Comparison of ENCODE assay signal across 24 mouse cellular contexts in the genomic region with DNA sequence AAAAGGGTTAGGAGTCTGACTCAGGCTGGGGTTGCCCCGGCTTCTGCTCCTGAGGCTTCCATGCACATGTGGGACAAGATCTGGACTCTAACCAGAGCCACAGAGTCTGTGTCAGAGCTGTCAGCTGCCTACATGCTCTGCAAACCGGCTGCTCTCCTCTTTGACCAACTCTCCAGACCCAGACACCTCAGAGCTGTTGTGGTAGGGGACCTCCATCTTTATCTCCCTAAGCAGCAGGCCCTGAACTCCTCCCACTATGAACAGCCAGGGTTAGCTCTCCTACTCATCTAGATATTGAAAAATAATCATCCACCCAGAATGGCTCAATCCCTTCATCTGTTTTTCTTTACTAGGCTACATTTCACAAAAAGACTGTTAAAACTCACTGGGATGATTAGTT. TPM values are rescaled to one million over a fixed set of nuclear protein-coding genes. Genes with fewer than 3 reads are reported as not detected.
DNase-seq lines count a peak whose midpoint lies in the region; ATAC-seq and TF ChIP-seq lines count a peak whose summit lies in the region.
"Had no signal": no experiment of that assay in that cellular context is flagged by ENCODE, and none has a peak within 500 bp of the region (broad histone marks: within the 10 kb centered on the region; RNA-seq: fewer than 3 reads in every experiment).

No protein-coding gene starts in this region.

- no peaks in the 10 kb centered on the region for H3K4me1 ChIP-seq in liver, embryonic 11.5 days (replicated peaks; ENCODE audit: control insufficient read depth, insufficient read depth, low read length)
- H3K4me1 ChIP-seq in MEL (ENCODE audit: control insufficient read depth in 1 of 2, insufficient read depth in 2 of 2, low read length in 2 of 2): peaks cover 0 to 3% of the 10 kb centered on the region in 2 experiments; a peak in 2 of 4 replicates
- H3K4me1 ChIP-seq: embryonic facial prominence, embryonic 13.5 days; embryonic facial prominence, embryonic 15.5 days; forebrain, embryonic 10.5 days had no signal

- peak; percentile 29; the same call in 1 of the 2 replicates for ATAC-seq in liver, embryonic 11.5 days (replicated peaks; ENCODE audit: low FRiP score)
- peak; percentile 72 for ATAC-seq in megakaryocyte-erythroid progenitor cell, adult 5-6 weeks (replicated peaks; ENCODE audit: low FRiP score, low TSS enrichment, poor library complexity, severe bottlenecking)
- ATAC-seq: activated CD4-positive, CD25-positive, alpha-beta regulatory T cell, adult 4 months; forebrain, embryonic 14.5 days; forebrain, embryonic 16.5 days; Patski had no signal

- H3K27me3 ChIP-seq in liver, embryonic 11.5 days (replicated peaks; ENCODE audit: control insufficient read depth, insufficient read depth, low read length): no peaks in the 10 kb centered on the region
- H3K27me3 ChIP-seq in MEL (ENCODE audit: control insufficient read depth in 1 of 2, insufficient read depth in 2 of 2, low read length in 2 of 2): no peaks in the 10 kb centered on the region
- H3K27me3 ChIP-seq: embryonic facial prominence, embryonic 13.5 days; embryonic facial prominence, embryonic 15.5 days; forebrain, embryonic 12.5 days; Patski had no signal

- TF ChIP-seq EP300 in MEL (IDR thresholded peaks at IDR 0.05; ENCODE audit: low read depth in 1 of 2, low read length in 2 of 2): no peak

- DNase-seq in liver, embryonic 11.5 days (ENCODE audit: low spot score): no peak
- DNase-seq in liver (no peak), MEL (ENCODE audit: low read depth, low spot score) (peak; percentile 30)
- no peak for DNase-seq in embryo, embryonic 10 days (ENCODE audit: low spot score)
- DNase-seq: adrenal gland, adult 8-10 months; adrenal gland, postnatal 14 days; adrenal gland, postnatal 36 days; cerebellum, adult 11-12 months; cerebellum, adult 2 months; cerebellum, adult 9-10 months; cerebellum, postnatal 10 days; cerebellum, postnatal 25 days; embryo, embryonic 11 days had no signal

- no peak overlapping the region for H3K9ac ChIP-seq in liver, embryonic 11.5 days (ENCODE audit: low read depth, low read length)
- no peak overlapping the region for H3K9ac ChIP-seq in MEL (ENCODE audit: control insufficient read depth, low read depth, low read length, poor library complexity, severe bottlenecking)
- H3K9ac ChIP-seq: embryonic facial prominence, embryonic 13.5 days; embryonic facial prominence, embryonic 15.5 days; forebrain, embryonic 12.5 days had no signal

- TF ChIP-seq CTCF in MEL (IDR thresholded peaks at IDR 0.05 in 2 of 3, conservative IDR thresholded peaks at IDR 0.05 in 1 of 3; ENCODE audit: control insufficient read depth in 1 of 3, insufficient read depth in 1 of 3, low read depth in 2 of 3, low read length in 3 of 3, poor library complexity in 1 of 3, severe bottlenecking in 1 of 3): no peak

- no peak overlapping the region for H3K4me2 ChIP-seq in liver, embryonic 11.5 days
- H3K4me2 ChIP-seq: embryonic facial prominence, embryonic 13.5 days; embryonic facial prominence, embryonic 15.5 days; forebrain, embryonic 12.5 days had no signal

- H3K36me3 ChIP-seq in liver, embryonic 11.5 days (ENCODE audit: control insufficient read depth, insufficient read depth, low read length): no peaks in the 10 kb centered on the region
- H3K36me3 ChIP-seq in MEL (ENCODE audit: control insufficient read depth in 1 of 2, insufficient read depth in 2 of 2, low read length in 2 of 2): no peaks in the 10 kb centered on the region
- H3K36me3 ChIP-seq: embryonic facial prominence, embryonic 13.5 days; embryonic facial prominence, embryonic 15.5 days; forebrain, embryonic 10.5 days; forebrain, embryonic 12.5 days had no signal

- TF ChIP-seq POLR2A in MEL (IDR thresholded peaks at IDR 0.05; ENCODE audit: control insufficient read depth in 1 of 2, insufficient read depth in 1 of 2, low read depth in 1 of 2, low read length in 2 of 2, poor library complexity in 1 of 2): no peak

- no peaks in the 10 kb centered on the region for H3K79me2 ChIP-seq in MEL (ENCODE audit: control insufficient read depth, insufficient read depth, low read length, poor library complexity)

- 54% methylated on average over 2 of the region's 2 CpGs for WGBS in liver, embryonic 11.5 days

- H3K4me3 ChIP-seq in liver, embryonic 11.5 days (ENCODE audit: low read depth, low read length): no peak overlapping the region
- no peak overlapping the region for H3K4me3 ChIP-seq in MEL (ENCODE audit: control insufficient read depth in 1 of 2, insufficient read depth in 1 of 2, low read depth in 2 of 2, low read length in 2 of 2)
- H3K4me3 ChIP-seq: embryonic facial prominence, embryonic 13.5 days; embryonic facial prominence, embryonic 15.5 days; erythroblast, embryonic 14.5 days; forebrain, embryonic 10.5 days; forebrain, embryonic 12.5 days had no signal

- H3K9me3 ChIP-seq in liver, embryonic 11.5 days (ENCODE audit: control insufficient read depth, low read length): no peaks in the 10 kb centered on the region
- no peaks in the 10 kb centered on the region for H3K9me3 ChIP-seq in MEL (replicated peaks; ENCODE audit: insufficient read depth, low read length)
- H3K9me3 ChIP-seq: embryonic facial prominence, embryonic 13.5 days; embryonic facial prominence, embryonic 15.5 days; forebrain, embryonic 10.5 days; forebrain, embryonic 12.5 days had no signal

- no peak for TF ChIP-seq RAD21 in MEL (IDR thresholded peaks at IDR 0.05; ENCODE audit: low read depth, low read length)

- no peak overlapping the region for H3K27ac ChIP-seq in liver, embryonic 11.5 days (ENCODE audit: low read depth, low read length)
- H3K27ac ChIP-seq in MEL (ENCODE audit: control insufficient read depth, low read depth, low read length): no peak overlapping the region
- H3K27ac ChIP-seq: embryonic facial prominence, embryonic 13.5 days; embryonic facial prominence, embryonic 15.5 days; forebrain, embryonic 10.5 days; forebrain, embryonic 12.5 days had no signal

TF ChIP-seq in MEL, 35 proteins besides CTCF, POLR2A, EP300 and RAD21:
- no peak for TF ChIP-seq MAZ (IDR thresholded peaks at IDR 0.05; ENCODE audit: low read depth, low read length)
- no peak for TF ChIP-seq BHLHE40 (IDR thresholded peaks at IDR 0.05; ENCODE audit: borderline replicate concordance, low read depth, low read length)
- TF ChIP-seq ZNF384 (IDR thresholded peaks at IDR 0.05; ENCODE audit: low read depth, low read length): no peak
- no peak for TF ChIP-seq USF2 (IDR thresholded peaks at IDR 0.05; ENCODE audit: borderline replicate concordance in 1 of 2, insufficient read depth in 1 of 2, low read depth in 1 of 2, low read length in 2 of 2)
- no peak for TF ChIP-seq ELF1 (IDR thresholded peaks at IDR 0.05; ENCODE audit: low read depth, low read length)
- TF ChIP-seq MYC (IDR thresholded peaks at IDR 0.05; ENCODE audit: low read depth, low read length): no peak
- TF ChIP-seq CHD2 (IDR thresholded peaks at IDR 0.05; ENCODE audit: low read length): no peak
- TF ChIP-seq ZC3H11A (IDR thresholded peaks at IDR 0.05; ENCODE audit: low read depth, low read length): no peak
- TF ChIP-seq POLR2AphosphoS5 (IDR thresholded peaks at IDR 0.05; ENCODE audit: borderline replicate concordance, low read depth, low read length): no peak
- TF ChIP-seq SIN3A (IDR thresholded peaks at IDR 0.05; ENCODE audit: low read length): no peak
- TF ChIP-seq USF1 (IDR thresholded peaks at IDR 0.05; ENCODE audit: low read depth, low read length): no peak
- no peak for TF ChIP-seq MXI1 (IDR thresholded peaks at IDR 0.05; ENCODE audit: low read depth, low read length)
- TF ChIP-seq KAT2A (conservative IDR thresholded peaks at IDR 0.05; ENCODE audit: low read depth, low read length): no peak
- no peak for TF ChIP-seq GATA1 (IDR thresholded peaks at IDR 0.05; ENCODE audit: low read depth, low read length)
- no peak for TF ChIP-seq POLR2AphosphoS2 (IDR thresholded peaks at IDR 0.05; ENCODE audit: low read length)
- no peak for TF ChIP-seq NRF1 (IDR thresholded peaks at IDR 0.05; ENCODE audit: insufficient read depth, low read depth, low read length, poor library complexity, severe bottlenecking)
- no peak for TF ChIP-seq ETS1 (IDR thresholded peaks at IDR 0.05; ENCODE audit: low read depth, low read length)
- no peak for TF ChIP-seq SMC3 (IDR thresholded peaks at IDR 0.05; ENCODE audit: low read depth, low read length)
- TF ChIP-seq ZKSCAN1 (IDR thresholded peaks at IDR 0.05; ENCODE audit: low read depth, low read length): no peak
- TF ChIP-seq HCFC1 (IDR thresholded peaks at IDR 0.05; ENCODE audit: low read depth, low read length): no peak

RNA-seq across cellular contexts. Expression of a gene that starts 34.9 kb away (rescaled TPM):
- 1.7 and 1.9 TPM in 2 replicates for polyA plus RNA-seq in liver, embryonic 11.5 days (2014; fragmentation: Nextera tagmentation; extraction: Ambion mirVana)
- 0.27 and 0.69 TPM in 2 replicates for total RNA-seq in MEL (2012; rRNA removed)
- polyA plus RNA-seq in MEL (2012; ENCODE audit: insufficient read depth in 1 of 2, insufficient read length in 2 of 2, low read depth in 1 of 2, low replicate concordance in 2 of 2, missing spikeins in 1 of 2): 1 to 10 TPM in 1 of 2 experiments, not detected in 1; 1.6 TPM
- 0.87 and 1.8 TPM in 2 replicates for total RNA-seq in megakaryocyte-erythroid progenitor cell, adult 5-6 weeks (2014; fragmentation: Nextera tagmentation)
- total RNA-seq in megakaryocyte-erythroid progenitor cell, adult 5-6 weeks (2017): 0.27 and 0.38 TPM in 2 replicates
- total RNA-seq: ES-E14 had no signal
- polyA plus RNA-seq: erythroblast, embryonic 14.5 days; forebrain, embryonic 14.5 days; forebrain, embryonic 16.5 days had no signal

RNA-seq across cellular contexts. Expression of a gene that starts 40.2 kb away (rescaled TPM):
- polyA plus RNA-seq in liver, embryonic 11.5 days (2014; fragmentation: Nextera tagmentation; extraction: Ambion mirVana): 136 and 146 TPM in 2 replicates
- 159 and 199 TPM in 2 replicates for total RNA-seq in MEL (2012; rRNA removed)
- 100 to 1,000 TPM in 1 of 2 experiments, not detected in 1; 186 TPM for polyA plus RNA-seq in MEL (2012; ENCODE audit: insufficient read depth in 1 of 2, insufficient read length in 2 of 2, low read depth in 1 of 2, low replicate concordance in 2 of 2, missing spikeins in 1 of 2)
- total RNA-seq in megakaryocyte-erythroid progenitor cell, adult 5-6 weeks (2014; fragmentation: Nextera tagmentation): 99.2 and 129 TPM in 2 replicates
- 87.3 and 93.2 TPM in 2 replicates for total RNA-seq in megakaryocyte-erythroid progenitor cell, adult 5-6 weeks (2017)
